7 mouse cellular contexts compared by ENCODE assay signal in genomic region chr6:61179641-61179948, GRCm38 (mm10). TPM values are rescaled to one million over a fixed set of nuclear protein-coding genes. Genes with fewer than 3 reads are reported as not detected.
DNase-seq lines count a peak whose midpoint lies in the region; ATAC-seq lines count a peak whose summit lies in the region.

No protein-coding gene starts in this region.

- 0 out of 2 replicates have a peak, but pooled peaks cover 4% of the 10 kb centered on the region for H3K4me1 ChIP-seq in lung, embryonic 16.5 days (replicated peaks; ENCODE audit: control insufficient read depth, insufficient read depth, low read length)
- no peaks in the 10 kb centered on the region; the same call in 1 of the 2 replicates for H3K4me1 ChIP-seq in forebrain, embryonic 12.5 days
- H3K4me1 ChIP-seq in limb, embryonic 12.5 days (replicated peaks) = peaks cover 13% of the 10 kb centered on the region
- H3K4me1 ChIP-seq in stomach, embryonic 14.5 days (ENCODE audit: control insufficient read depth, insufficient read depth, low read length) = 0 out of 2 replicates have a peak, but pooled peaks cover 5% of the 10 kb centered on the region

- peak overlapping the region; percentile 80 for H3K9ac ChIP-seq in lung, embryonic 16.5 days (ENCODE audit: low read length)
- peak overlapping the region; percentile 90 for H3K9ac ChIP-seq in forebrain, embryonic 12.5 days
- H3K9ac ChIP-seq in limb, embryonic 12.5 days (replicated peaks) = peak overlapping the region; percentile 82
- H3K9ac ChIP-seq in stomach, embryonic 14.5 days (replicated peaks; ENCODE audit: low read depth, low read length) = 0 out of 2 replicates have a peak overlapping the region, but pooled peaks have one; percentile 64

- no peaks in the 10 kb centered on the region for H3K27me3 ChIP-seq in lung, embryonic 16.5 days (ENCODE audit: control insufficient read depth, insufficient read depth, low read depth, low read length)
- H3K27me3 ChIP-seq in forebrain, embryonic 12.5 days = peaks cover 4% of the 10 kb centered on the region; the same call in 1 of the 2 replicates
- peaks cover 5% of the 10 kb centered on the region; the same call in 1 of the 2 replicates for H3K27me3 ChIP-seq in limb, embryonic 12.5 days
- no peaks in the 10 kb centered on the region for H3K27me3 ChIP-seq in stomach, embryonic 14.5 days (ENCODE audit: control insufficient read depth, insufficient read depth, low read length)

- peak overlapping the region; percentile 98 for H3K4me2 ChIP-seq in lung, embryonic 16.5 days (ENCODE audit: low read depth, low read length)
- peak overlapping the region; percentile 82 for H3K4me2 ChIP-seq in forebrain, embryonic 12.5 days
- peak overlapping the region; percentile 89 for H3K4me2 ChIP-seq in limb, embryonic 12.5 days
- peak overlapping the region; percentile 89 for H3K4me2 ChIP-seq in stomach, embryonic 14.5 days (replicated peaks; ENCODE audit: low read depth, low read length)

- H3K4me3 ChIP-seq in lung, embryonic 16.5 days (ENCODE audit: low read length) = peak overlapping the region; percentile 83
- H3K4me3 ChIP-seq in forebrain, embryonic 12.5 days (replicated peaks) = peak overlapping the region; percentile 87
- H3K4me3 ChIP-seq in limb, embryonic 12.5 days (replicated peaks) = peak overlapping the region; percentile 87
- H3K4me3 ChIP-seq in stomach, embryonic 14.5 days (ENCODE audit: low read depth, low read length) = peak overlapping the region; percentile 74

- H3K27ac ChIP-seq in lung, embryonic 16.5 days (ENCODE audit: low read length) = peak overlapping the region; percentile 53; the same call in 1 of the 2 replicates
- peak overlapping the region; percentile 91 for H3K27ac ChIP-seq in forebrain, embryonic 12.5 days
- H3K27ac ChIP-seq in limb, embryonic 12.5 days = peak overlapping the region; percentile 85
- no peak overlapping the region for H3K27ac ChIP-seq in stomach, embryonic 14.5 days (ENCODE audit: low read length)

- H3K9me3 ChIP-seq in lung, embryonic 16.5 days (ENCODE audit: control insufficient read depth, low read length) = no peaks in the 10 kb centered on the region
- no peaks in the 10 kb centered on the region for H3K9me3 ChIP-seq in forebrain, embryonic 12.5 days
- H3K9me3 ChIP-seq in limb, embryonic 12.5 days = no peaks in the 10 kb centered on the region
- no peaks in the 10 kb centered on the region for H3K9me3 ChIP-seq in stomach, embryonic 14.5 days (ENCODE audit: control insufficient read depth, low read depth, low read length)

- DNase-seq in lung, postnatal 36 days = no peak
- DNase-seq in right cerebral cortex, postnatal 14 days = no peak
- DNase-seq in MN1 (ENCODE audit: low spot score) = no peak

- WGBS in lung, embryonic 16.5 days = 2% methylated on average over 5 of the region's 5 CpGs
- 5% methylated on average over 5 of the region's 5 CpGs for WGBS in forebrain, embryonic 12.5 days
- WGBS in limb, embryonic 12.5 days = 1% methylated on average over 5 of the region's 5 CpGs
- 7% methylated on average over 5 of the region's 5 CpGs for WGBS in stomach, embryonic 14.5 days

- peak; percentile 55 for ATAC-seq in lung, embryonic 16.5 days (ENCODE audit: low read depth)
- peak; percentile 45 for ATAC-seq in forebrain, embryonic 12.5 days (ENCODE audit: low FRiP score)
- ATAC-seq in limb, embryonic 12.5 days (ENCODE audit: insufficient number of reproducible peaks, insufficient read depth, low FRiP score, low TSS enrichment, low read depth) = peak; percentile 32; the same call in 1 of the 2 replicates
- ATAC-seq in stomach, embryonic 14.5 days (ENCODE audit: insufficient number of reproducible peaks, insufficient read depth, low FRiP score, low read depth) = peak; percentile 39

- no peaks in the 10 kb centered on the region for H3K36me3 ChIP-seq in lung, embryonic 16.5 days (ENCODE audit: control insufficient read depth, insufficient read depth, low read length)
- no peaks in the 10 kb centered on the region for H3K36me3 ChIP-seq in forebrain, embryonic 12.5 days (replicated peaks)
- no peaks in the 10 kb centered on the region for H3K36me3 ChIP-seq in limb, embryonic 12.5 days
- no peaks in the 10 kb centered on the region for H3K36me3 ChIP-seq in stomach, embryonic 14.5 days (ENCODE audit: control insufficient read depth, insufficient read depth, low read length)

RNA-seq across cellular contexts. Expression of gene Ccser1, which starts 0.5 kb away (rescaled TPM):
- polyA plus RNA-seq in lung, embryonic 16.5 days (2015; fragmentation: Nextera tagmentation; extraction: Ambion mirVana) = 6.7 and 8.1 TPM in 2 replicates
- polyA plus RNA-seq in forebrain, embryonic 12.5 days (2016; fragmentation: Nextera tagmentation; extraction: Ambion mirVana) = 17.3 and 23.5 TPM in 2 replicates
- polyA plus RNA-seq in limb, embryonic 12.5 days (2016; fragmentation: Nextera tagmentation; extraction: Ambion mirVana) = 13.7 and 14.3 TPM in 2 replicates
- 5.8 TPM in 2 replicates for polyA plus RNA-seq in stomach, embryonic 14.5 days (2014; fragmentation: Nextera tagmentation; extraction: Ambion mirVana)
